Comparison of ENCODE assay signal across 14 mouse cellular contexts in the genomic region with DNA sequence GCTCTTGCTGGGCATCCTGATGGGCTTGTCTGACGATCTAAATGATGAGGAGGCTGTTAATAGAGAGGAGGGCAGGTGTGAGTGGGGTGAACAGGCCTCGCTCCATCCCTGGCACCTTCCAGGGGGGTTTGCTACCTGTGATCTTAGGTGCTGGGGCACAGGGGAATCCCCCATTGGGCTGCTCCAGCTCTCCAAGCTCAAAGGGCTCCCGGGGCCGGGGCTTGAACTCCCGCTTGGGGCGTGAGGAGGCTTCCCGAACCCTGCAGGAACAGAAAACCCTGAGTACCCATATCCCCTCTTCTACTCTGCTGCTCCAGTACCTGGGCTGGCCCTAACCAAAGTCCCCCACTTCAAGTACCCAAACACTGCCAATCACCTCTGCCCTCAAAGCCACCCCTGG. TPM values are rescaled to one million over a fixed set of nuclear protein-coding genes. Genes with fewer than 3 reads are reported as not detected.
A peak's percentile ranks its signal among the peaks of the same experiment; 100 is the strongest.
DNase-seq lines count a peak whose midpoint lies in the region; ATAC-seq and TF ChIP-seq lines count a peak whose summit lies in the region.
"Had no signal": no experiment of that assay in that cellular context is flagged by ENCODE, and none has a peak within 500 bp of the region (broad histone marks: within the 10 kb centered on the region; RNA-seq: fewer than 3 reads in every experiment).

No protein-coding gene starts in this region.

- intact Hi-C loops in heart, postnatal 10 days (cut with DNase I): no loop called here

- no peak overlapping the region for H3K4me2 ChIP-seq in heart, embryonic 12.5 days
- H3K4me2 ChIP-seq in lung, embryonic 16.5 days (ENCODE audit: low read depth, low read length): no peak overlapping the region
- no peak overlapping the region for H3K4me2 ChIP-seq in midbrain, postnatal 0 days (ENCODE audit: low read depth, low read length, poor library complexity, severe bottlenecking)
- H3K4me2 ChIP-seq: liver, embryonic 13.5 days had no signal

- no peak overlapping the region for H3K9ac ChIP-seq in heart, embryonic 12.5 days
- no peak overlapping the region for H3K9ac ChIP-seq in lung, embryonic 16.5 days (ENCODE audit: low read length)
- H3K9ac ChIP-seq in midbrain, postnatal 0 days (replicated peaks; ENCODE audit: low read length, poor library complexity, severe bottlenecking): no peak overlapping the region
- H3K9ac ChIP-seq: liver, embryonic 13.5 days had no signal

- TF ChIP-seq POLR2A in cerebellum, adult 2 months (IDR thresholded peaks at IDR 0.05; ENCODE audit: borderline replicate concordance, insufficient read depth, low read length): no peak

- TF ChIP-seq CTCF in cerebellum, adult 2 months (IDR thresholded peaks at IDR 0.05; ENCODE audit: borderline replicate concordance, insufficient read depth, low read depth, low read length): no peak
- TF ChIP-seq CTCF in midbrain, postnatal 0 days (IDR thresholded peaks at IDR 0.05): no peak

- H3K4me3 ChIP-seq in cerebellum, adult 2 months (replicated peaks; ENCODE audit: insufficient read depth, low read depth, low read length): no peak overlapping the region
- H3K4me3 ChIP-seq in heart, embryonic 12.5 days: no peak overlapping the region
- H3K4me3 ChIP-seq in lung, embryonic 16.5 days (ENCODE audit: low read length): no peak overlapping the region
- no peak overlapping the region for H3K4me3 ChIP-seq in midbrain, postnatal 0 days (ENCODE audit: low read depth, low read length)
- H3K4me3 ChIP-seq: erythroblast, embryonic 14.5 days; liver, embryonic 13.5 days; myocyte had no signal

- H3K36me3 ChIP-seq in heart, embryonic 12.5 days: peaks cover 76% of the 10 kb centered on the region
- peaks cover 54% of the 10 kb centered on the region for H3K36me3 ChIP-seq in lung, embryonic 16.5 days (ENCODE audit: control insufficient read depth, insufficient read depth, low read length)
- peaks cover 50% of the 10 kb centered on the region for H3K36me3 ChIP-seq in midbrain, postnatal 0 days (ENCODE audit: insufficient read depth, low read length)

- no peaks in the 10 kb centered on the region for H3K9me3 ChIP-seq in heart, embryonic 12.5 days (replicated peaks)
- peaks cover 2% of the 10 kb centered on the region; the same call in 1 of the 2 replicates for H3K9me3 ChIP-seq in lung, embryonic 16.5 days (ENCODE audit: control insufficient read depth, low read length)
- no peaks in the 10 kb centered on the region for H3K9me3 ChIP-seq in midbrain, postnatal 0 days (ENCODE audit: low read length)
- H3K9me3 ChIP-seq: liver, embryonic 13.5 days had no signal

- no peaks in the 10 kb centered on the region for H3K27me3 ChIP-seq in cerebellum, adult 2 months (ENCODE audit: control insufficient read depth, insufficient read depth, low read length)
- H3K27me3 ChIP-seq in heart, embryonic 12.5 days (replicated peaks): no peaks in the 10 kb centered on the region
- no peaks in the 10 kb centered on the region for H3K27me3 ChIP-seq in lung, embryonic 16.5 days (ENCODE audit: control insufficient read depth, insufficient read depth, low read depth, low read length)
- no peaks in the 10 kb centered on the region for H3K27me3 ChIP-seq in midbrain, postnatal 0 days (ENCODE audit: insufficient read depth, low read length)
- H3K27me3 ChIP-seq: CH12.LX; liver, embryonic 13.5 days had no signal

- peaks cover 56% of the 10 kb centered on the region for H3K4me1 ChIP-seq in cerebellum, adult 2 months (ENCODE audit: control insufficient read depth, insufficient read depth, low read length)
- H3K4me1 ChIP-seq in heart, embryonic 12.5 days (replicated peaks): peaks cover 34% of the 10 kb centered on the region
- H3K4me1 ChIP-seq in lung, embryonic 16.5 days (replicated peaks; ENCODE audit: control insufficient read depth, insufficient read depth, low read length): no peaks in the 10 kb centered on the region
- 0 out of 2 replicates have a peak, but pooled peaks cover 3% of the 10 kb centered on the region for H3K4me1 ChIP-seq in midbrain, postnatal 0 days (ENCODE audit: insufficient read depth, low read length)

- ATAC-seq in heart, embryonic 12.5 days (ENCODE audit: insufficient number of reproducible peaks, low FRiP score): 0 out of 2 replicates have a peak, but pooled peaks have one; percentile 9
- ATAC-seq in lung, embryonic 16.5 days (ENCODE audit: low read depth): 0 out of 2 replicates have a peak, but pooled peaks have one; percentile 4
- 0 out of 2 replicates have a peak, but pooled peaks have one; percentile 3 for ATAC-seq in midbrain, postnatal 0 days (ENCODE audit: low FRiP score)

- H3K27ac ChIP-seq in cerebellum, adult 2 months (ENCODE audit: insufficient read depth, low read length): peak overlapping the region; percentile 47; the same call in 1 of the 2 replicates
- no peak overlapping the region for H3K27ac ChIP-seq in heart, embryonic 12.5 days (ENCODE audit: poor library complexity, severe bottlenecking)
- H3K27ac ChIP-seq in lung, embryonic 16.5 days (ENCODE audit: low read length): no peak overlapping the region
- peak overlapping the region; percentile 14; the same call in 1 of the 2 replicates for H3K27ac ChIP-seq in midbrain, postnatal 0 days (ENCODE audit: low read depth, low read length)
- H3K27ac ChIP-seq: liver, embryonic 13.5 days had no signal

- DNase-seq in cerebellum, adult 2 months: peak in 1 of 2 experiments; percentile 39
- no peak for DNase-seq in cerebellum, adult 11 months
- DNase-seq in heart, postnatal 10 days: no peak
- no peak for DNase-seq in lung, postnatal 25 days (ENCODE audit: low spot score)
- DNase-seq in midbrain, postnatal 0 days (ENCODE audit: low spot score): no peak
- DNase-seq in testis, postnatal 14 days (ENCODE audit: low spot score): no peak
- DNase-seq: liver, embryonic 13.5 days had no signal

- WGBS in cerebellum, adult 2 months: 79% methylated on average over 7 of the region's 7 CpGs
- WGBS in heart, embryonic 12.5 days: 90% methylated on average over 7 of the region's 7 CpGs
- 85% methylated on average over 7 of the region's 7 CpGs for WGBS in lung, embryonic 16.5 days
- 92% methylated on average over 7 of the region's 7 CpGs for WGBS in midbrain, postnatal 0 days

RNA-seq across cellular contexts. Expression of a gene that starts 12.3 kb away (rescaled TPM):
- 183 and 193 TPM in 2 replicates for polyA plus RNA-seq in cerebellum, adult 2 months (2012; rRNA removed)
- polyA plus RNA-seq in heart, embryonic 12.5 days (2016; fragmentation: Nextera tagmentation; extraction: Ambion mirVana): 75.4 and 78.7 TPM in 2 replicates
- total RNA-seq in heart, postnatal 10 days (2021): 10 to 100 TPM; 47.4 to 50.1 TPM
- 80.1 and 86.2 TPM in 2 replicates for polyA plus RNA-seq in lung, embryonic 16.5 days (2015; fragmentation: Nextera tagmentation; extraction: Ambion mirVana)
- 145 and 293 TPM in 2 replicates for total RNA-seq in midbrain, postnatal 0 days (2014; rRNA removed)
- 91.6 and 99.2 TPM in 2 replicates for polyA plus RNA-seq in midbrain, postnatal 0 days (2015; fragmentation: Nextera tagmentation; extraction: Ambion mirVana)

RNA-seq across cellular contexts. Expression of a gene that starts 12.5 kb away (rescaled TPM):
- polyA plus RNA-seq in cerebellum, adult 2 months (2012; rRNA removed): 51.8 and 64.1 TPM in 2 replicates
- polyA plus RNA-seq in heart, embryonic 12.5 days (2016; fragmentation: Nextera tagmentation; extraction: Ambion mirVana): 10.2 and 10.4 TPM in 2 replicates
- 10 to 100 TPM; 17.8 to 18.8 TPM for total RNA-seq in heart, postnatal 10 days (2021)
- polyA plus RNA-seq in lung, embryonic 16.5 days (2015; fragmentation: Nextera tagmentation; extraction: Ambion mirVana): 25.4 and 27.9 TPM in 2 replicates
- 1.8 and 2.4 TPM in 2 replicates for total RNA-seq in midbrain, postnatal 0 days (2014; rRNA removed)
- polyA plus RNA-seq in midbrain, postnatal 0 days (2015; fragmentation: Nextera tagmentation; extraction: Ambion mirVana): 4.3 TPM in 2 replicates
- polyA plus RNA-seq: erythroblast, embryonic 14.5 days had no signal

RNA-seq across cellular contexts. Expression of a gene that starts 18.6 kb away (rescaled TPM):
- 69.5 and 82.5 TPM in 2 replicates for polyA plus RNA-seq in cerebellum, adult 2 months (2012; rRNA removed)
- 93.2 and 96.6 TPM in 2 replicates for polyA plus RNA-seq in heart, embryonic 12.5 days (2016; fragmentation: Nextera tagmentation; extraction: Ambion mirVana)
- total RNA-seq in heart, postnatal 10 days (2021): 10 to 100 TPM; 32.0 to 33.9 TPM
- 158 and 166 TPM in 2 replicates for polyA plus RNA-seq in lung, embryonic 16.5 days (2015; fragmentation: Nextera tagmentation; extraction: Ambion mirVana)
- total RNA-seq in midbrain, postnatal 0 days (2014; rRNA removed): 64.1 and 71.4 TPM in 2 replicates
- polyA plus RNA-seq in midbrain, postnatal 0 days (2015; fragmentation: Nextera tagmentation; extraction: Ambion mirVana): 83.2 and 84.8 TPM in 2 replicates

RNA-seq across cellular contexts. Expression of a gene that starts 22.4 kb away (rescaled TPM):
- 2.9 and 3.3 TPM in 2 replicates for polyA plus RNA-seq in cerebellum, adult 2 months (2012; rRNA removed)
- 22.0 and 22.6 TPM in 2 replicates for polyA plus RNA-seq in heart, embryonic 12.5 days (2016; fragmentation: Nextera tagmentation; extraction: Ambion mirVana)
- total RNA-seq in heart, postnatal 10 days (2021): 1 to 10 TPM; 5.2 to 6.3 TPM
- polyA plus RNA-seq in lung, embryonic 16.5 days (2015; fragmentation: Nextera tagmentation; extraction: Ambion mirVana): 23.8 and 24.0 TPM in 2 replicates
- 2.7 and 3.1 TPM in 2 replicates for total RNA-seq in midbrain, postnatal 0 days (2014; rRNA removed)
- 2.4 and 2.8 TPM in 2 replicates for polyA plus RNA-seq in midbrain, postnatal 0 days (2015; fragmentation: Nextera tagmentation; extraction: Ambion mirVana)

RNA-seq across cellular contexts. Expression of a gene that starts 31.5 kb away (rescaled TPM):
- 88.0 and 91.3 TPM in 2 replicates for polyA plus RNA-seq in cerebellum, adult 2 months (2012; rRNA removed)
- polyA plus RNA-seq in heart, embryonic 12.5 days (2016; fragmentation: Nextera tagmentation; extraction: Ambion mirVana): 5.2 and 5.6 TPM in 2 replicates
- under 1 TPM in 1 of 2 experiments, not detected in 1; 0.31 TPM for total RNA-seq in heart, postnatal 10 days (2021)
- 4.5 and 6.8 TPM in 2 replicates for polyA plus RNA-seq in lung, embryonic 16.5 days (2015; fragmentation: Nextera tagmentation; extraction: Ambion mirVana)
- 122 and 129 TPM in 2 replicates for total RNA-seq in midbrain, postnatal 0 days (2014; rRNA removed)
- polyA plus RNA-seq in midbrain, postnatal 0 days (2015; fragmentation: Nextera tagmentation; extraction: Ambion mirVana): 188 and 225 TPM in 2 replicates
- total RNA-seq: gastrocnemius, adult 8-10 months; megakaryocyte, adult 5-6 weeks had no signal
- polyA plus RNA-seq: erythroblast, embryonic 14.5 days had no signal

Comparison
In these comparisons a context has a peak if more than half of its experiments do, and no peak if none do; other contexts are left out.
1. H3K27ac ChIP-seq: peak in cerebellum, adult 2 months (single experiment) and midbrain, postnatal 0 days (single experiment); none in heart, embryonic 12.5 days (single experiment) and lung, embryonic 16.5 days (single experiment).
2. Peak in every context shown above with its lines, with median percentiles within 50 percentile points of each other: ATAC-seq.